Mouse (Mus musculus) R1 (cell line): Measurements from ENCODE around the gene Cbr4.

Source experiments
- DNase-seq: peaks from one replicate; pipeline ENCODE4 v3.0.0-alpha.2; 2018; ENCODE audit warnings: low read depth, low spot score

Cbr4 gene

GRCm38 (mm10) chr8:61488631-61489030 lies 1.1 kb downstream of the Cbr4 start:
- no peak for DNase-seq

GRCm38 (mm10) chr8:61497110-61497509 lies 9.6 kb downstream of the Cbr4 start:
- DNase-seq = no peak

GRCm38 (mm10) chr8:61499035-61499434 lies 11.5 kb downstream of the Cbr4 start:
- peak; percentile 23 for DNase-seq

GRCm38 (mm10) chr8:61500914-61501313 lies 13.4 kb downstream of the Cbr4 start:
- no peak for DNase-seq

GRCm38 (mm10) chr8:61502277-61502676 lies 14.7 kb downstream of the Cbr4 start:
- DNase-seq = no peak

GRCm38 (mm10) chr8:61515110-61515930 lies 27.8 kb downstream of the Cbr4 start:
- DNase-seq = no peak

GRCm38 (mm10) chr8:61515931-61516744 lies 28.6 kb downstream of the Cbr4 start:
- peak; percentile 65 for DNase-seq

- peak; percentile 18 for DNase-seq
These were observed 29.4 kb downstream of the Cbr4 start for GRCm38 (mm10) chr8:61516745-61517501.

- DNase-seq = peak; percentile 32
These were observed 30.1 kb downstream of the Cbr4 start for GRCm38 (mm10) chr8:61517502-61518185.

- DNase-seq = peak; percentile 49
These were observed 34.6 kb downstream of the Cbr4 start for GRCm38 (mm10) chr8:61522132-61522531.

GRCm38 (mm10) chr8:61527037-61527436 lies 39.5 kb downstream of the Cbr4 start:
- no peak for DNase-seq

GRCm38 (mm10) chr8:61528197-61528596 lies 40.7 kb downstream of the Cbr4 start:
- no peak for DNase-seq

- peak; percentile 23 for DNase-seq
These were observed 41.1 kb downstream of the Cbr4 start for GRCm38 (mm10) chr8:61528642-61529041.

GRCm38 (mm10) chr8:61531944-61532795 lies 44.6 kb downstream of the Cbr4 start:
- DNase-seq = peak; percentile 76

GRCm38 (mm10) chr8:61532831-61533230 lies 45.3 kb downstream of the Cbr4 start:
- peak; percentile 67 for DNase-seq

GRCm38 (mm10) chr8:61533356-61533926 lies 45.9 kb downstream of the Cbr4 start:
- peak; percentile 87 for DNase-seq

- peak; percentile 95 for DNase-seq
These were observed 47.9 kb downstream of the Cbr4 start for GRCm38 (mm10) chr8:61535472-61535871.

- DNase-seq = no peak
These were observed 49.9 kb downstream of the Cbr4 start for GRCm38 (mm10) chr8:61537471-61537870.

GRCm38 (mm10) chr8:61539828-61540500 lies 52.4 kb downstream of the Cbr4 start:
- DNase-seq = peak; percentile 94
